Mouse (Mus musculus): Measurements from ENCODE around the gene Prss45.
A peak's percentile ranks its signal among the peaks of the same experiment; 100 is the strongest.

DNA sequence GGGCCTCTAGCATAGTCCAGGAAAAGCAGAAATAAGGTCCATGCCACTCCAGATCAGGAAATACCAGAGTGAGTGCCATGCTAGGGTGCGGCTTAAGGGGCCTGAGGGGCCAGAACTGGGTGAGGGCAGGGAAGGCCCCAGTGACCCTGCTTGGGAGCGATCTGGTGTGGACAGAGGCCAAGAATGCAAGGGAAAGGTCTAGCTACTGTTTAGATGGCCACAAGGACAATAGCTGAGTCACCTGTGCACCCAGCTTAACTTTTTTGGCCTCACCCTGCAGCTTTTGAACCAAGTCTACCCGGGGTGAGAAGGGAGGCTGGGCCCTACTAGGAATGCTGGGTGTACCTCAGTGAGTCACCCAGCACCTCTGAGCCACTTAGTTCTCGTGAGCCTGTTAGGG is 46.4 kb downstream of the Prss45 start:
- no peak for TF ChIP-seq CTCF (IDR thresholded peaks at IDR 0.05)
- TF ChIP-seq EP300 (IDR thresholded peaks at IDR 0.05): peak; percentile 44; the same call in 1 of the 2 replicates
